Mouse (Mus musculus) embryonic facial prominence, embryonic 14.5 days (tissue): ENCODE data around the gene Elk4. TPM values are rescaled to one million over a fixed set of nuclear protein-coding genes. Genes with fewer than 3 reads are reported as not detected.

Experiments used
- ATAC-seq: fragments of 200-750 bp; cut with Nextera tagmentation; 2 replicates; pipeline ENCODE4 v1.8.0; 2017; ENCODE audit warnings: low read depth, moderate number of reproducible peaks, moderate TSS enrichment
- DNase-seq: peaks from one replicate; pipeline ENCODE4 v3.0.0-alpha.2; 2015; ENCODE audit warnings: low spot score
- H3K27ac ChIP-seq: fragments of 300-500 bp; sonication (generic); replicated peaks from 2 replicates; pipeline ENCODE4 v1.5.1; 2014; ENCODE audit warnings: low read depth, mild to moderate bottlenecking, low read length, moderate library complexity
- H3K27me3 ChIP-seq: fragments of 300-500 bp; sonication (generic); replicated peaks from 2 replicates; pipeline ENCODE4 v1.6.1; 2014; ENCODE audit warnings: low read length; ENCODE audit not compliant: control insufficient read depth, insufficient read depth
- H3K36me3 ChIP-seq: fragments of 300-500 bp; sonication (generic); 2 replicates; pipeline ENCODE4 v1.6.1; 2014; ENCODE audit warnings: low read length, mixed read lengths; ENCODE audit not compliant: control insufficient read depth, insufficient read depth
- H3K4me1 ChIP-seq: fragments of 300-500 bp; sonication (generic); 2 replicates; pipeline ENCODE4 v1.6.1; 2014; ENCODE audit warnings: antibody characterized with exemption, low read length; ENCODE audit not compliant: control insufficient read depth, insufficient read depth
- H3K4me2 ChIP-seq: fragments of 300-500 bp; sonication (generic); 2 replicates; pipeline ENCODE4 v1.6.1; 2014; ENCODE audit warnings: low read depth, mild to moderate bottlenecking, low read length, moderate library complexity, mixed read lengths
- H3K4me3 ChIP-seq: fragments of 300-500 bp; sonication (generic); 2 replicates; pipeline ENCODE4 v1.5.1; 2014; ENCODE audit warnings: low read depth, mild to moderate bottlenecking, low read length
- H3K9ac ChIP-seq: fragments of 300-500 bp; sonication (generic); 2 replicates; pipeline ENCODE4 v1.6.1; 2014; ENCODE audit warnings: low read depth, mild to moderate bottlenecking, low read length, moderate library complexity, mixed read lengths
- H3K9me3 ChIP-seq: fragments of 300-500 bp; sonication (generic); 2 replicates; pipeline ENCODE4 v1.6.1; 2016; ENCODE audit warnings: low read length; ENCODE audit not compliant: control insufficient read depth
- WGBS: fragments of 180-500 bp; shearing (Covaris S2); extraction: QIAGEN DNeasy Blood & Tissue Kit; methylation state at CpG from one replicate; pipeline ENCODE4 v1.1.7; 2014; 5-methylcytosine and 5-hydroxymethylcytosine counted together
- polyA plus RNA-seq: library from polyadenylated mRNA; unstranded; fragments of >200 nt; fragmentation: Nextera tagmentation; extraction: Ambion mirVana; gene quantifications from 2 replicates; pipeline ENCODE4 v1.2.1, GENCODE M21; 2014

Gene Elk4
- polyA plus RNA-seq, 1 experiment from 2014 or later: 39.0 TPM

- no peak overlapping the region for H3K9ac ChIP-seq
- 34% methylated on average over 3 of the region's 3 CpGs for WGBS
- H3K4me2 ChIP-seq: no peak overlapping the region
- peaks cover 25% of the 10 kb centered on the region for H3K4me1 ChIP-seq
- H3K36me3 ChIP-seq: no peaks in the 10 kb centered on the region
- ATAC-seq (no peak), DNase-seq (no peak)
- H3K27ac ChIP-seq: no peak overlapping the region
- peaks cover 23% of the 10 kb centered on the region for H3K27me3 ChIP-seq
- H3K4me3 ChIP-seq: no peak overlapping the region
- no peaks in the 10 kb centered on the region for H3K9me3 ChIP-seq
Observed at GRCm38 (mm10) chr1:131968556-131968955, 38.9 kb upstream of the Elk4 start.

- no peak for ATAC-seq
- Histone ChIP-seq H3K4me1 (peaks cover 21% of the 10 kb centered on the region), H3K27me3 (peaks cover 18% of the 10 kb centered on the region), H3K27ac (no peak overlapping the region), H3K9ac (no peak overlapping the region), H3K4me3 (no peak overlapping the region), H3K9me3 (no peaks in the 10 kb centered on the region), H3K36me3 (no peaks in the 10 kb centered on the region), H3K4me2 (no peak overlapping the region)
- DNase-seq: no peak
- WGBS: 66% methylated on average over 6 of the region's 6 CpGs
Observed at GRCm38 (mm10) chr1:131968983-131969382, 38.4 kb upstream of the Elk4 start.

DNA sequence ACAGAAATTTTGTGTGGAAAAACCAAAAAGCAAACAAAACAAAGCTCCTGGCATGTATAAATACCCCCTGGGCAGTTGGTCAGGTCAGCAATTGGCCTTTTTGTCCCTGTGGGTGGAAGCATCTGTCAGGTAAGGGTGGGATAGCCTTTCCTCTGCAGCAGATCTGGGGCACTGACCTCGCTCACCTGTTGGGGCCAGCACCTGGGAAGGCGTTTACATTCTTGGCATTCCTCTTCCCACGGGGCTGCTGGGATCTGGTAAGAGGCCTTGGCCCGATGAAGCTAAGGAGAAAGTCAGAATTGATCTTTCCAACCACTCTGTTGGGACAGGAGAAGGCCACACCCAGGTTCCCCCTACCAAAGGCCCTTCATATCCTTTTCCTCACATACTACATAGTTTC, 37.6 kb upstream of the Elk4 start:
- H3K4me1 ChIP-seq: peaks cover 18% of the 10 kb centered on the region
- no peak for ATAC-seq
- H3K27ac ChIP-seq: no peak overlapping the region
- 43% methylated on average over 4 of the region's 4 CpGs for WGBS
- no peak for DNase-seq
- H3K36me3 ChIP-seq: no peaks in the 10 kb centered on the region
- no peak overlapping the region for H3K4me3 ChIP-seq
- no peak overlapping the region for H3K9ac ChIP-seq
- H3K4me2 ChIP-seq: no peak overlapping the region
- no peaks in the 10 kb centered on the region for H3K9me3 ChIP-seq
- peaks cover 10% of the 10 kb centered on the region for H3K27me3 ChIP-seq

DNA sequence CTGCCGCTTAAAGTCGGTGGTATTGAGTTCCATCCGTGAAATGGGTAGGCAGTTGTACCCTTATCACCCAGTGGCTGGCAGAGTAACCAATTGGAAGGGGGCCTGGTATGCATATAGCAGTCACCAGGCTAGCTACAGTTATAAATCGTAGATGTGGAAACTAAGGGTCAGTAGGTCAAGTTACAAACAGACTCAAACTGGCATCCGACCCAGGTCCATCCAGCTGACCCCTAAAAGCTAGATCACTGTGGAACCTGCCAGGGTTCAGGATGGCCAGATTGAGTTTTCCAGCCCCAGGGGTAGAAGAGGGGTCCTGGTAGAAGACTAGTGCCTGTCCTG, 37.1 kb upstream of the Elk4 start:
- Histone ChIP-seq H3K36me3 (no peaks in the 10 kb centered on the region), H3K4me1 (peaks cover 18% of the 10 kb centered on the region), H3K9me3 (no peaks in the 10 kb centered on the region), H3K4me3 (no peak overlapping the region), H3K4me2 (0 out of 2 replicates have a peak overlapping the region, but pooled peaks have one; percentile 20), H3K27ac (no peak overlapping the region), H3K27me3 (peaks cover 7% of the 10 kb centered on the region; the same call in 1 of the 2 replicates), H3K9ac (no peak overlapping the region)
- WGBS: 40% methylated on average over 5 of the region's 5 CpGs
- DNase-seq: no peak
- no peak for ATAC-seq

- H3K36me3 ChIP-seq: no peaks in the 10 kb centered on the region
- H3K9ac ChIP-seq: peak overlapping the region; percentile 25; the same call in 1 of the 2 replicates
- H3K9me3 ChIP-seq: no peaks in the 10 kb centered on the region
- H3K27ac ChIP-seq: peak overlapping the region; percentile 18; the same call in 1 of the 2 replicates
- H3K27me3 ChIP-seq: peaks cover 7% of the 10 kb centered on the region; the same call in 1 of the 2 replicates
- peak; percentile 48 for DNase-seq
- H3K4me3 ChIP-seq: no peak overlapping the region
- peaks cover 18% of the 10 kb centered on the region for H3K4me1 ChIP-seq
- WGBS: 13% methylated on average over 15 of the region's 16 CpGs
- peak overlapping the region; percentile 20; the same call in 1 of the 2 replicates for H3K4me2 ChIP-seq
- ATAC-seq: peak; percentile 38; the same call in 1 of the 2 replicates
Observed at GRCm38 (mm10) chr1:131970661-131971520, 36.5 kb upstream of the Elk4 start.

DNA sequence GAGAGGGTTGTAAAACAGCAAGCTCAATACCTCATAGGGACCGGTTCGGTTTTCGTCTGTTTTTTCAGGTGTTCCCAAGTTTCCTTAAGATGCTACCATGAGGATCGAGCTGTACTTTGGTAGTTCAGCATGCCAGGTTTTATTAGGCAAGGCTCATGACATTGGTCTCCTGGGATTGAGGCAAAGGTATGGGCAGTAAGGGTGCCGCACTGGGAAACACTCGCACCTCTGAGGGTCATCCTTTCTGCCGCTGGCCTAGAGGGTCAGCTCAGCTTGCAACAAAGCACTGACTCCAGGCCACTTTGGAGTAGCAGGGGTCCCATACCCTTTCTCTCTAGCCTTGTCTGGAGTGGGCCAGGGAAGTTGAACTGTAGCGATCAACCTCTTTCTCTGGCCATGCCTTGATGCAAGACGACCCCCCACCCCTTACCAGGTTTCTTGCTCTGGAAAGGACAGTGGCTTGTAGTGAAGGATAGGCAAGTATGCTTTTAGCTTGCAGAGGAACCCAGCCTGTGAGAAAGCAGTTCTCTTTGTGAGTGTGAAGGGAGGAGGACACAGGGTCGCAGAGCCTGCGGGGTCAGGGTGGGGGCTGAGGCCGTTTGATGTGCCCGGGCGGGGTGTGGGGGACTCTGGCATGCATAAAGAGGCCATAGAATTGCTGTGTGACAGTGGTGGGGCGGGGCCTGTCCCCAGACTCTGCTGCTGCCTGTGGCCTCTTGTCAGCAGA, 35.5 kb upstream of the Elk4 start:
- no peak overlapping the region for H3K4me3 ChIP-seq
- H3K9ac ChIP-seq: peak overlapping the region; percentile 19; the same call in 1 of the 2 replicates
- no peak overlapping the region for H3K27ac ChIP-seq
- no peak overlapping the region for H3K4me2 ChIP-seq
- H3K27me3 ChIP-seq: peaks cover 7% of the 10 kb centered on the region; the same call in 1 of the 2 replicates
- H3K4me1 ChIP-seq: peaks cover 18% of the 10 kb centered on the region
- ATAC-seq (peak; percentile 24; the same call in 1 of the 2 replicates), DNase-seq (peak; percentile 24)
- H3K36me3 ChIP-seq: no peaks in the 10 kb centered on the region
- H3K9me3 ChIP-seq: no peaks in the 10 kb centered on the region
- 34% methylated on average over 14 of the region's 15 CpGs for WGBS

DNA sequence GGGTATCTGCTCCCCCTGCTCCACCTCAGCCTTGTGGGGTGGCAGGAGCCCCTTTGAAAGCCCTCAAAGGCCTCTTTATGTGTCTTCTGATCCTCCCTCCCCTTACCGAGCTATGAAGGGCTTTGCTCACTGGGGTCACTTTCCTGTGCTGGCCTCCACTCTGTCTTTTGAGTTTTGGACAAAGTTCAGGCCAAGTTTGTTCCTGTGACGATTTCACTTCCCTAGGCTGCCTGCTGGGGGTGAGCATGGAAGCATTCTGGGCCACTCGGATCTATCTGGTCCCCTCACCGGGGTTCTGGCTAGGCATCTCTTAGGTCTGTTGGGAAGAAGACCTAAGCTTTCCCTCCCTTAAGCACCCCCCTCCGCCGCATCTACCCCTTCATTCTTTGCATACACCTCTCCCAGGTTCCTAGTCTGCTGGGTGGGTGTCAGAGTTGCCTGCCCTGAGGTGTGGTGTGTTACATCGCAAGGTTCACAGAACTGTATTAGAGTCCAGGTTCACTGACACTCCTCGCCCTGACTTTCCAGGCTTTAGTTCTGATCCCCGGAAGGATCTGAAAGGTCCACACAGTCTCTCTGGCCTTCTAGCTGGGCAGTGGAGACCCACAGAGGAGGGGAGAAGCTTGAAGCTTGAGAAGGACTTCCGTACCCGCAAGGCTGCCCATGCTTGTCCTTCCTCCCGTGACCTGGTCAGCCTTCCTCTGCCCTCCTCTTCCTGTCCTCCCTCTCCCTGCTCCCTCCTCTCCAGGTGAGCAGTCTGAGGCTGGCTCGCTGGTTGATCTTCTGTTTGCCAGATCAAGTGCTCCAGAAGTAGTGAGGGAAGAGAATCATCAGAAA, 34.7 kb upstream of the Elk4 start:
- Histone ChIP-seq H3K27me3 (peaks cover 7% of the 10 kb centered on the region; the same call in 1 of the 2 replicates), H3K4me3 (no peak overlapping the region), H3K9ac (0 out of 2 replicates have a peak overlapping the region, but pooled peaks have one; percentile 19), H3K9me3 (no peaks in the 10 kb centered on the region), H3K4me1 (peaks cover 18% of the 10 kb centered on the region), H3K36me3 (no peaks in the 10 kb centered on the region), H3K4me2 (no peak overlapping the region), H3K27ac (no peak overlapping the region)
- ATAC-seq (0 out of 2 replicates have a peak, but pooled peaks have one; percentile 16), DNase-seq (no peak)
- WGBS: 30% methylated on average over 13 of the region's 13 CpGs

GRCm38 (mm10) chr1:131973991-131974390, 33.4 kb upstream of the Elk4 start:
- WGBS: 76% methylated on average over 5 of the region's 6 CpGs
- no peak overlapping the region for H3K9ac ChIP-seq
- no peak overlapping the region for H3K4me3 ChIP-seq
- DNase-seq: no peak
- peaks cover 18% of the 10 kb centered on the region for H3K4me1 ChIP-seq
- ATAC-seq: no peak
- 0 out of 2 replicates have a peak, but pooled peaks cover 2% of the 10 kb centered on the region for H3K27me3 ChIP-seq
- no peaks in the 10 kb centered on the region for H3K36me3 ChIP-seq
- no peaks in the 10 kb centered on the region for H3K9me3 ChIP-seq
- H3K4me2 ChIP-seq: no peak overlapping the region
- H3K27ac ChIP-seq: no peak overlapping the region
